Mouse (Mus musculus): ENCODE results near the gene Chd9. TPM values are rescaled to one million over a fixed set of nuclear protein-coding genes. Genes with fewer than 3 reads are reported as not detected.

Chd9 gene
- polyA plus RNA-seq (2017; shearing (Covaris generic)): 232 TPM

DNA sequence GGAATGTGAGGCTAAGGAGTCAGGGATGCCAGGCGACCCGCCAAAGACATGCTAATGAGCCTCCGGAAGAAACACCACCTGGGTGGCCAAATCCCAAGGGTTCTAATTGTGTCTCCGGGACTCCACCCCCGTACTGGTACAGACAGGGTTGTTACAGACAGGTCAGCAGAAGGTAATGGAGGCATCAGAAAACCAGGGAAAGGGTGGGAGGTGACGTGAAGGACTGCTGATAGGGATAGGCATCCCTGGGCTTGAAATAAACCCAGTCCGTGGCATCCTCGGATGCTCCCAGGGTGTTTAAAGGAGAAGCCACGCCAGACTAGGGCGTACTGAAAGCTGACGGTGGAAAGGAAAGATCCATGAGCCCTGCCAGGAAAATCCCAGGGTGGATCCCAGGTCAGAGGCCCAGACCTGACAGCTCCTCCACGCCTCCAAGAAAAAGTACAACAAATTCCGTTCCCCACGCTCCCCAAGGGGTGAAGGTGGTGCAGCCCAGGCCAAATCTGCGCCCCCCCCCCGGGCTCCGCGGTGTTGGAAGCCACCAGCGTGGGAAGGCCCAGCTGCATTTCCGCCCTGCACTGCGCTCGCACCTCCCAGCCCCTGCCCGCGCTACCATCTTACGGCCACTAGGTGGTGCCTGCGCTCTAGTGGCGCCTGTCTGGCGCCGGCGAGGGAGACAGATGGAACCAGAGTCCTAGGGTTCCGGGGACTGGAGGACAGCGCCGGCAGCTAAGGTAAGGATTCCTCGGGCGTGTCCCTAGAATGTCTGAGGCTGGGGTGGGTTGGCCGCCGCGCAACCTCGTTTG, at the start of gene Chd9:
Gene Chd9, plus strand, starts transcription at position 172 of the 806 bp plus-strand sequence.

DNA sequence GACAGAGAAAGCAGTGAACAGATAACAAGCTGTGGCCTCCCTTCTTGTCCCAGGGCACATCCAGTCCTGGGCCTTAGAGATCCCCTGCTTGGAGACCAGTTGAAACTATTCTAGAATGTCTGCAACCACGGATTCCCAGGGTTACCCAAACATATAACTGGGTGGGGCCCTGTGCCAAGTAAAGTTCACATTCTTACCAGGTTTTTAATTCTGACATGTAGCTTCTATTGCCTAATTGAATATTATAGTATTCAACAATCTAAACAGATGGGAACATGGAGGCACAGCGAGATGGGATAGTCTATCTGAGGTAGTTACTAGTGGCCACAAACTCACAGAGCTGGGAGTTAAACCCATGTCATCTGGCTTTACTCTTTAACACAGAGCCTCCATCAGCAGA, 10.9 kb upstream of the Chd9 start, which contains the start of gene Gm19935:
Gene Gm19935, minus strand, starts transcription at position 101 of the 400 bp plus-strand sequence.

DNA sequence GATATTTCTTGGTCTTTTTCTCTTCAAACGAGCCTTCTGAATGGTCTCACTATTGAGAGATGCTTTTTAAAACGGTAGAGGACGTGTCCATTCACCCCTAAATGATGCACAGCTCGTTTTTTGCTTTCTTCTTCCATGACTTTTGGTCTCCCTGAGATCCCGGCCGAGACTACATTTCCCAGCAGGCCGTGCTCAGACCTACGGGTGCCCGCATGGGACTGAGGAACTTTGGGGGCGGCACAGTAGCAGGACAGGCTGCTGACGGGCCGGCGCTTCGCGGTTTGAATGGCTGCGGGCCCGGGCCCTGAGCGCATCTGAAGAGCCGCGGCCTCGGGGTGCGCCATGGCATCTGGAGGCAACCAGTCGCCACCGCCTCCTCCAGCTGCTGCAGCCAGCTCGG, 241.7 kb downstream of the Chd9 start, which contains the start of gene Rbl2:
Gene Rbl2, plus strand, starts transcription at position 224 of the 400 bp plus-strand sequence.

Other genes starting within 250 kb of the Chd9 start
- gene Gm19935, start 11.0 kb upstream of the Chd9 start, polyA plus RNA-seq (2017; shearing (Covaris generic)): not detected
- 145 TPM for gene Rbl2, start 241.7 kb downstream of the Chd9 start, polyA plus RNA-seq (2017; shearing (Covaris generic))